Mouse (Mus musculus) 3T3-L1 (cell line): Measurements from ENCODE around the gene Agr2.

Experiments
- DNase-seq: peaks from one replicate; pipeline ENCODE4 v3.0.0-alpha.2; 2015; ENCODE audit warnings: low read depth, low spot score

Gene Agr2

GRCm38 (mm10) chr12:35992711-35993110, at the start of gene Agr2:
Gene Agr2 (plus strand): TSS chr12:35992907.
- DNase-seq: no peak

GRCm38 (mm10) chr12:35951757-35952156, 41.0 kb upstream of the Agr2 start:
- DNase-seq: no peak

GRCm38 (mm10) chr12:35957235-35957634, 35.5 kb upstream of the Agr2 start:
- DNase-seq: peak; percentile 36

DNA sequence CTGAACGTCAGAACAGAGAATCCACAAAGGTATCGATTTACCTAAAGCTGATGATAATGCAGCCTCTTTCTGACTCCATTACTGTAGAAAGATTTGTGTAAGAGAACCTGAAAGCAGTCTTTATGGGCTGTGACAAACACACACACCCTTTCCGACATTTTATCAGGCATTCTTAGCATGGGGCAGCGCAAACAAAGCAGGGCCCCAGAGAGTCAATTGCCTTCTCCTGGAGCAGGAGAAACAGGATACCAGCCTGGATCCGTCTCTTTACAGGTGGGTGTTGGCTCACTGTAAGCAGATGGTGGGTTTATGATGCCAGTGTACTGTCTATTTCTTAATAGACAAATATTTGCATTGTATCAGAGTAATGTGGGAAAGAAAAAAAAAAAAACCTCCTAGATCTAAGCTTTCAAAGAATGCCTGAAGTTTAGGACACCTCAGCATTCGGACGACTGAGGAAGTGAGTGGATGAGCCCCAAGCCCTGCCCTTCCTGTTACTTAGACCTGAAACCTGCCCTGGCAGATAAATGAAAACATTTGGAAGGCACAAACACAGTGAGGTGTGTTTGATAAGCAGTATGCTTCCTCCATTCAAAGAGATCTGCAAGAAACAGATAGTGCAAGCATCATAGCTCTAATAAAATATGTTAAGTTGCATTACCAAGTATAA, 26.5 kb upstream of the Agr2 start:
- DNase-seq: no peak

GRCm38 (mm10) chr12:35966768-35967141, 26.0 kb upstream of the Agr2 start:
- DNase-seq: no peak

- DNase-seq: no peak
Measured at GRCm38 (mm10) chr12:35975898-35976297, 16.8 kb upstream of the Agr2 start.

- DNase-seq: no peak
Measured at GRCm38 (mm10) chr12:35977633-35978246, 15.0 kb upstream of the Agr2 start.

GRCm38 (mm10) chr12:35979625-35980024, 13.1 kb upstream of the Agr2 start:
- no peak for DNase-seq

DNA sequence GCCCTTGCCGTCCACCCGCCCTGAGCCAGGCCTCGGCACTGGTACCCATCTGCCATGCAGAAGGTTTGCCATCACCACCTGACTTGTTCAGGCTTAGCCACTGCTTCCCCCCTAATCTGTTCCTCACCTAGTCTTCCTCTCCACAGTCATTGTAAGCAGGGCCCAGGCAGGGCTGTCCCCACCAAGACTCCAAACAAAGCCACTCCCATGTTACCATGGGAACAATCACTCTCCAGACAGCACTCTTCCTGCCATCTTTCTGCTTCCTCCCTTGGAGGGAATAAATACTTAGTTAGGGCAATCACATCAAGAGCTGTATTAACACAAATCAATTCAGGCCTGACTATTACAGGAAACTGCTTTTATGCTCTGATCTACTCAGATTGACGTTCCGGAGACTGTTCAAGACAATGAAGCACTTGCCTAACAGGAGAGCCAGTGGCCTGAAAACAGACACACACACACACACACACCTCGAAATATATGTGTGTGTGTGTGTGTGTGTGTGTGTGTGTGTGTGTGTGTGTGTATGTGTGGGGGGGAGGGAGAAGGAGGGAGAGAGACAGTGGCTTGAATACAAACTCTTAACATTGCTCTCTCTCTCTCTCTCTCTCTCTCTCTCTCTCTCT, 10.9 kb upstream of the Agr2 start:
- peak; percentile 30 for DNase-seq

GRCm38 (mm10) chr12:35983472-35983871, 9.2 kb upstream of the Agr2 start:
- DNase-seq: no peak

DNA sequence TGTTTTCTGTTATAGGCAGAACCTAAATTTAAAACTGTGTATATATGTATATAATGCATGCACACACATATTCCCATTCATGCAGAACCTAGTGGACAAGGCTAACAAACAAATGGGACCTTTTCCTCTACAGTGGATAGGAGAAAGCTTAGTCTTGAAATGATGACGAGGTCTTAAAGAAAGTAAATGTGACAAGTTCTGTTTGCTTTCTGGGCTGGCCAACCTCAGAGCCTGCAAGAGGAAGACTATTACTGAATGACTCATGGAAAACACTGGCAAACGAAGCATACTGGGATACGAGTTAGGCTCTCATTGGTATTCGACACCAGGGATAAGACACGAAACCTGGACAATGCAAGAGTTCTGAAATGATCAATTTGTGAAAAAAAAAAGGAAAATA, 8.0 kb upstream of the Agr2 start:
- no peak for DNase-seq

DNA sequence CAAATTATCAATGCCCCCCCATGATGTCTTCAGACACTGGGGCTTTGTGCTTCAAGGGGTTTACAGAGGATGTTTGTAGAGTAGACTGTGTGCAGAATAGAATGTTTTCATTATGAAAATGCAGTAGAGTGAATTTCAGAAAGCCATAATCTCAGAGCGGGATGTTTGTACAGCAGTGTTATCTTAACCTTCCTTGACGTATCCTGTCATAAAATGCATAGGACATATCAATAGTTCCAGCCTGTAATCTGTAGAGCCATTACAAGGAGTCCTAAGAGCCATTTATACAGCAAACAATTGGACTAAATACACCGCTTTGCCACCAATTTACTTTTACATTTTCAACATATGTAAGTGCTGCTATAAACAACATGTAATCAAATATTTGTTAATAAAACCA, 876 bp downstream of the Agr2 start:
- DNase-seq: no peak

GRCm38 (mm10) chr12:35994098-35994497, 1.4 kb downstream of the Agr2 start:
- DNase-seq: no peak

DNA sequence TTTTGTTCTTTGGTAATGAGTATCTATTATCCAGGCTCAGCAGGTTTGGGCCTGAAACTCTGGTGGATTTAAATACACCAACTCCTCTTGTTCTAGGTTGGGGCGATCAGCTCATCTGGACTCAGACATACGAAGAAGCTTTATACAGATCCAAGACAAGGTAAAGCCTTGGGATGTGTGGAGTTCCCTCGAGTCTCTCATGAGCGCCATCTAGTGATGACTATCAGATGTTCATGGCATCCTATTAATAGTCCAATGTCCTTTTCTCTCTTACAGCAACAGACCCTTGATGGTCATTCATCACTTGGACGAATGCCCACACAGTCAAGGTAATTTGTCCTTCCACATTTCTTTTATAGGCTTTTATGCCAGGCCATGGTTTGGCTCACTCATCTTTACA, 3.1 kb downstream of the Agr2 start:
- DNase-seq: peak; percentile 65

DNA sequence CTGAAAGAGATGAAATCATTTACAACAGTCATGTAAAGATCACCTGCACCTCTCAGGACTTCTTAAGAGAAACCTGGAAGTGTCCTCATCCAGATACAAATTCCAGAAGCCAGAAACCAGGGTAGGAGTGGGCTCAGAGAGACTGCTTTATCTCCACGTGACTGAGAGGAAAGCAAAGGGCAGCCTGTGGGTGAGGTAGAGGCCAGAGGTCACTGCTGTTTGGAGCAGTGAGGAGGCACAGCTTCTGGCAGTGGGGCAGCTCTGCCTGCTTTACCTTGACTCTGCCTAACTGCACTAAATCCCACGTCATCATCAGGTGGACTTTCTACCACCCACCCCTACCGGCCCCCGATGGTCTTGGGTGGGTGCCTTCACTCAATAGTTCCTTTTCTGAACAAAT, 12.0 kb downstream of the Agr2 start:
- DNase-seq: no peak

- DNase-seq: no peak
Measured at GRCm38 (mm10) chr12:36007581-36007980, 14.9 kb downstream of the Agr2 start.

GRCm38 (mm10) chr12:36008364-36009047, 15.8 kb downstream of the Agr2 start:
- no peak for DNase-seq

DNA sequence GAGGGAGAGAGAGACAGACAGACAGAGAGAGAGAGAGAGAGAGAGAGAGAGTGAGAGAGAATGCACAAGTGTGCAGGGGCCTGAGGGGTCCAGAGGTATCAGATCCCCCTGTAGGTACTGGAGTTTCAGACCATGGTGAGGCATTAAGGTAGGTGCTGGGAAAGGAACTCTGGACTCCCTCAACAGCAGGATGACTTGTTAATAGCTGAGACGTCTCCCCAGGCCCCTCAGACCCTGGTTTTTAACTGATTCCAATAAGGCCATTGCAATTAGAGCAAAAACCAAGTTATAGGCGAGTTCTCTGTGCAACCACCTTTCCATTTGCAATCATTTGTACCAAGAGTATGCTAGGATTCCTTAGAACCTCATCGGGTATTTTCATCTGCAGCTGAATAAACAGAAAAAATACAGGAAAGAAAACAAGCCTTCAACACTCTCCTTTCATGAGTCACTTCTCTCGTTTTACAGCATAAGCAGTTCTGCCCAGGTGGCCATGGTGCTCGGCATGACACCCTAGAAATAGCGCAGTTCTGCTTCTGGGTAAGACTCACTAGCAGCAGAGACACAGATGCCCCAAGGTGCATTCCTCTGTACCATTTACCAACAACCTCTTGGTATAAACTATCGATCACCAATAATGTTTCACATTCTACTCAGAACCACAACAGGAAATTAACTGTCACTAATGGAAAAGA, 20.7 kb downstream of the Agr2 start:
- DNase-seq: no peak

GRCm38 (mm10) chr12:36017791-36018190, 25.1 kb downstream of the Agr2 start:
- no peak for DNase-seq

DNA sequence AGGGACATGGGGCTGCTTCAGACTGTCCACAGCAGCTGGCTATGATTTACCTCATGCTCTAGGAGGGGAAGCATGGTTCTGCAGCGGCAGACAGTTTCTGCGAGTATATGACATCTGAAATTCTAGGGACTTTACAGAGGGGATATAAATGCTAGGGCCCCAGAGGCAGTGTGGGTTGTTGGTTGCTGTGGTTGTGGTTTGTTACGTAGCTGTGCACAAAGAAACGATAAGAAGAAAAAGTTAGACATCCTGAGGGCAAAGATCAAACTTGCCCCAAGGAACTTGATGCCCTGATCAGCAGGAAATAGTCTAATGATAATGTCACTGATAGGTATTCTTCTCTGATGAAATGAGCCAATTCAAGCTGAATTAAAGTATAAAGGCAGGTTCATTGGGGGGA, 26.9 kb downstream of the Agr2 start:
- no peak for DNase-seq

- no peak for DNase-seq
Measured at GRCm38 (mm10) chr12:36020081-36020480, 27.4 kb downstream of the Agr2 start.

GRCm38 (mm10) chr12:36020710-36021109, 28.0 kb downstream of the Agr2 start:
- DNase-seq: no peak
